Mouse (Mus musculus): ENCODE data around the gene Cntnap2.

- TF ChIP-seq CTCF (IDR thresholded peaks at IDR 0.05) (no peak), POLR2A (IDR thresholded peaks at IDR 0.05; ENCODE audit: insufficient read depth, low read depth, low read length) (no peak)
Measured at GRCm38 (mm10) chr6:46361091-46361490, 1301.9 kb downstream of the Cntnap2 start.

Data from heart, adult 2 months (tissue).